Mouse (Mus musculus): ENCODE measurements at regions not wholly inside any gene's neighbourhood (a gene's known extent, or its start where the extent isn't known, plus 50 kb on each side); places are given as distances from the start of the nearest gene placed in this dataset.

GRCm38 (mm10) chr6:116914073-116914472 lies 197.4 kb upstream of the Tmem72 start:
- TF ChIP-seq POLR2A (IDR thresholded peaks at IDR 0.05; ENCODE audit: insufficient read depth, low read depth, low read length) (no peak), CTCF (IDR thresholded peaks at IDR 0.05) (no peak), EP300 (IDR thresholded peaks at IDR 0.05; ENCODE audit: insufficient read depth, low read depth, low read length) (no peak)

Data from heart, adult 2 months (tissue).